Mouse (Mus musculus) left cerebral cortex, postnatal 36 days (tissue): ENCODE results near the gene Spi1. TPM values are rescaled to one million over a fixed set of nuclear protein-coding genes. Genes with fewer than 3 reads are reported as not detected.
A peak's percentile ranks its signal among the peaks of the same experiment; 100 is the strongest.

Source experiments
- DNase-seq, 2 experiments: peaks; one replicate each; pipeline ENCODE4 v3.0.0; 2021 to 2022; ENCODE audit warnings: low spot score in 2 of 2, mixed read lengths in 1 of 2
- intact Hi-C: fragments of 180-260 bp; cut with DNase I; formaldehyde crosslinking; loops from one replicate; pipeline ENCODE4 v1.15.1; 2025
- total RNA-seq, 2 experiments: library from RNA; stranded (reverse); gene quantifications; 2 replicates each; pipeline ENCODE4 v1.2.3; 2021

The Spi1 gene
- total RNA-seq, 2 experiments from 2014 or later: 4.1 to 5.5 TPM

DNA sequence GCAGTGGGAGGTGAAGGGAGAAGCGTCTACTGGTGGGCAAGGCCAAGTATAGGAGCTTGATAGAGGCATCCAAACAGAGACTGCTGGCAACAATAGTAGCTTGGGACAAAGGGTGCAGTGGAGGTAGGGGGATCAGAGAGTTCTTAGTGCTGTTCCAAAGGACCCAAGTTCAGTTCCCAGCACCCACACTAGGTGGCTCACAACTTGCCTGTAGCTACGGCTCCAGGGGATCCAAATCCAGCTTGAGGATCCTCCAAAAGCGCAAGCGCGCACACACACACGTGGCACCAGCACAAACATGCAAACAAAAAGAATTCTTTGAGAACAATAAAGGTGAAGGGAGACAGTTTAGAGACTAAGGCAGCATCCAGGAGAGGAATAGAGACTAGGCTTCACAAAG, 18.0 kb upstream of the Spi1 start:
- DNase-seq: no peak
- intact Hi-C loops: loop anchor here (10.0 kb wide), 1 partner anchor 149 kb away; no protein-coding TSS in a partner anchor

DNA sequence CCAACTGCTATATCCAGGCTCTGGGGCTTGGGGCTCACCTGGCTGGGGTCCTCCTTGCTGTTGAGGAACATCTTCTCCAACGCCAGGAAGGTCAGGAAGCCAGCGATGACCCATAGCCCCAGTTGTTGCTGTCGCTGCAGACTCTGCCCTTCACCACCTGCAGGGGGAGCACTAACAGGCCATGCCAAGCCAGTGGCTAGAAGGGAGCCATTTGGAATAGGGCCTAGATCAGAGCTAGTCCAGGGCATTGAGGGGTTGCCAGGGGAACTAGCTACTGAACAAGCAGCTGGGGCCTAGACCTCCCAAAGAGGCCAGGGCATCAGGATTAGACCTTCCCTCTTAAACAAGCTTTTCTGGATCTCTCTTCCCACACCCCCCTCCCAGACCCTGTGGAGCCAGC, 16.6 kb upstream of the Spi1 start:
- no peak for DNase-seq
- intact Hi-C loops: loop anchor here (10.0 kb wide), 1 partner anchor 151 kb away; no protein-coding TSS in a partner anchor

- intact Hi-C loops: loop anchor here (10.0 kb wide), 1 partner anchor 152 kb away; no protein-coding TSS in a partner anchor
Observed at GRCm38 (mm10) chr2:91066455-91066854, 15.7 kb upstream of the Spi1 start.

GRCm38 (mm10) chr2:91068162-91068871, 13.9 kb upstream of the Spi1 start:
- intact Hi-C loops: loop anchor here (10.0 kb wide), 1 partner anchor 154 kb away; no protein-coding TSS in a partner anchor
- DNase-seq: no peak

More at GRCm38 (mm10) chr2:91066455-91066854, 15.7 kb upstream of the Spi1 start:
- no peak for DNase-seq

DNA sequence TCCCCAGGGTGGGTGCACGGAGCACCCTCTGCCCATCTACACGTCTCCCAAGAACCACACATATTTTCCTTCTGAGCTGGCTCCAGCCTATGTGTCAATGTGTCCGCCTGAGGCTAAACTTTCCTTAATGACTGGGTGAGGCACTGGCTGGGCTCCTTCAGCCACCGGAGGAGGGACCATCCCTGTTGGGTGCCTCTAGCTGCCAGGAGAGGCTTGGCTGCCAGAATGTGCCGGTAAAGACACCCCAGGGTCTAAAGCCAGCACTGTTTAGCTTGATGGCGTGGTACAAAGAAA, 13.4 kb upstream of the Spi1 start:
- intact Hi-C loops: loop anchor here (10.0 kb wide), 1 partner anchor 154 kb away; no protein-coding TSS in a partner anchor

GRCm38 (mm10) chr2:91069306-91070000, 12.7 kb upstream of the Spi1 start:
- no peak for DNase-seq
- intact Hi-C loops: loop anchor here (10.0 kb wide), 1 partner anchor 155 kb away; no protein-coding TSS in a partner anchor

More for the DNA sequence above, 13.4 kb upstream of the Spi1 start:
- DNase-seq: no peak

DNA sequence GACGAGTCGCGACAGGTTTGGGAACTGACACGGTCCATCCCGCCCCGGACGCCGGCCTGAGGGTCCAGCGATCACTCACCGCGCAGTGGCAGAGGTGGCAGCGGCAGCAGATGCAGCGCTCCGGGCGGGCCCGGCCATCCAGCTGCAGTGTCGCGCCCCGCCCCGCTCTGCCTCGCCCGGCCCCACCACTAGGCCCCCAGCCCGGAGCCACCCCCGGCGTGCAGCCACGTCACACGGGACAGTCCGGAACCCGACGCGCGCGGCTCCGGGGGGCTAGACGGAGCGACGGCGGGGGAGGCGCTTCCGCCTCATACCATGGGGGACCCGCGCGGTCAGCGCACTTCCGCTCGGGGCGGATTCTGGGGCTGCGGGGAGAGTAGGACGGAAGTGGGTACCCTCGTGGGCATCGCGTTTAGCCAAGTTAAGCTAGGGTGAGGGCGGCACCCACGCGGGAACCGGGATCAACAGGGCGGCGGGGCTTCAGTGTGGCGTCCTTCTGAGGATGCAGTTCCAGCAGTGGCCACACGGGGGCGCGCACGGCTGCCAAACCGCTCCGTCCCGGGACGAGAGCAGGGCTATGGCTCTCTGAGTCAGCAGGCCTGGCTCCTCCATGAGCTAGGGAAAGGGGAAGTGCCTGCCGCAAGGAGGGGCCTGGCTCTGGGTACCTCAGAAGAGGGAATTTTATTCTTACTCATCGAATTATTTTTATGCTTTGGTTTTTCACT, 12.0 kb upstream of the Spi1 start, which contains the start of gene Slc39a13:
Gene Slc39a13 (minus strand): TSS at position 342 of the 725 bp plus-strand sequence.
- intact Hi-C loops: loop anchor here (1.0 kb wide), 1 partner anchor 31 kb away; no protein-coding TSS in a partner anchor
- DNase-seq: peak; percentile 94 to 95

- intact Hi-C loops: no loop called here
- no peak for DNase-seq
Observed at GRCm38 (mm10) chr2:91071059-91071458, 11.1 kb upstream of the Spi1 start.

- DNase-seq: no peak
- intact Hi-C loops: no loop called here
Observed at GRCm38 (mm10) chr2:91072092-91072491, 10.1 kb upstream of the Spi1 start.

DNA sequence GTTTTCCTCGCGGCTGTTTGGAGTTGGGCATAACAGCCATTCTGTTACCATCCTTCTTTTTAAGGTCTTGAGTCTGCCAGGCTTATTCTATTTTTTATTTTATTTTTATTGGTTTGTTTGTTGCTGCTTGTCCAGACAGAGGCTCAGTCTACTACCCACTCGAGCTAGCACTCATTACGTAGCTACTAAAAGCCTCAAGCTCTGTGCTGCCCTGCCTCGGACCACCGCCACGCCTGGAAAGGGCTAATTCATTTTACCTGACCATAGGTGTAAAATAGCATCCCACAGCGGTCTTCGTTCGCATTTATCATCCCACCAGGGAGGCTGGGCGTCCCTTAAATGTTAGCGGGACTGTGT, 4.3 kb upstream of the Spi1 start:
- intact Hi-C loops: no loop called here

DNA sequence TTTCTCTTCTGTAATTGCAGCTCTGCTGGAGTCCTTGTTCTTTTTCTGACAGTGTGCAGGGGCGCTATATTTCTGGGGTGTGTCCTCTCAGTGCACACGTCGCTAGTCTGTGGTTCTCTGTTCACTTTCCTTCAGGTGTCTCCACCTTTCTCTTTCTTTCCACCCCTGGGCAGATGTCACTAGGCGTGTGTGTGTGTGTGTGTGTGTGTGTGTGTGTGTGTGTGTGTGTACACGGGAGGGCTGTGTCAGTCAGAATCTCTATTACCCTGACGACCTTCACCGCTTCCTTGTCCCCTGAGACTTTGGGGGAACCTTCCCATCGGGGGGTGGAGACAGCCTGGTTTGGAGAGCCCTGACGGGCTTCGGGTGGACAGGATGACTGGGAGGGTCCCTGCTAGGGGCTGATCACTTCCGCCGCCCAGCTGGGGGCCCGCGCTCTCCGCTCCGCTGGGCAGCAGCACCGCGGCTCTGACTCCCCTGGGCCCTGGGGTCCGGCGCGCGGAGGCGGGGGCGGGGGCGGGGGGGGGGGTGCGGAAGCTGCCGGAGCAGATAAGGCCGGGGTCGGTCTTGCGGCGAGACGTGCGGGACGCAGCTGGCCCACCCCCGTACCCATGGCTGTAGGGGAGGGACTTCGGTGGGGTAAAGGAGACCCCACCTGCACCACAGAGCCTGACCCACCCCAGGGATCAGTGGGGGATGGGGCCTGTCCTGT, 3.7 kb upstream of the Spi1 start:
- DNase-seq: no peak
- intact Hi-C loops: no loop called here

More for the DNA sequence above, 4.3 kb upstream of the Spi1 start:
- DNase-seq: no peak

DNA sequence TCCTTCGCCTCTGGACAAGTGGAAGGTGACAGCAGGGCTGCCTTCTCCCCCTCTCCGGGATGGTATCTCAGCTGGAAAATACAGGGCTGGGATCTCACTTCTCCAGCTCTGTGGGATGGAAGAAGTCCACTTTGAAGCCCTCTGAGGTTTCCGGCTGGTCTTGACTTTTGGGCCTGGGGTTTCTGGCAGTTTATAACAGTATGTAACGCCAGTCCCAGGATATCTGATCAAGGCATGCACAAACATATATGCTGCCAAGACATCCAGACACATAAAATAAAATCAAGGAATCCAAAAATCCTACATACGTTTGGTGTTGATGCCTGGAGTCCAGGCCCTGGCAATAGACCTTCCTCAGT, 3.2 kb upstream of the Spi1 start:
- intact Hi-C loops: no loop called here

GRCm38 (mm10) chr2:91080784-91081513, 1.2 kb upstream of the Spi1 start:
- intact Hi-C loops: no loop called here
- no peak for DNase-seq

More for the DNA sequence above, 3.2 kb upstream of the Spi1 start:
- no peak for DNase-seq

- intact Hi-C loops: no loop called here
- no peak for DNase-seq
Observed at GRCm38 (mm10) chr2:91082844-91083243, 654 bp downstream of the Spi1 start.

GRCm38 (mm10) chr2:91083366-91083940, 1.3 kb downstream of the Spi1 start:
- no peak for DNase-seq
- intact Hi-C loops: no loop called here

DNA sequence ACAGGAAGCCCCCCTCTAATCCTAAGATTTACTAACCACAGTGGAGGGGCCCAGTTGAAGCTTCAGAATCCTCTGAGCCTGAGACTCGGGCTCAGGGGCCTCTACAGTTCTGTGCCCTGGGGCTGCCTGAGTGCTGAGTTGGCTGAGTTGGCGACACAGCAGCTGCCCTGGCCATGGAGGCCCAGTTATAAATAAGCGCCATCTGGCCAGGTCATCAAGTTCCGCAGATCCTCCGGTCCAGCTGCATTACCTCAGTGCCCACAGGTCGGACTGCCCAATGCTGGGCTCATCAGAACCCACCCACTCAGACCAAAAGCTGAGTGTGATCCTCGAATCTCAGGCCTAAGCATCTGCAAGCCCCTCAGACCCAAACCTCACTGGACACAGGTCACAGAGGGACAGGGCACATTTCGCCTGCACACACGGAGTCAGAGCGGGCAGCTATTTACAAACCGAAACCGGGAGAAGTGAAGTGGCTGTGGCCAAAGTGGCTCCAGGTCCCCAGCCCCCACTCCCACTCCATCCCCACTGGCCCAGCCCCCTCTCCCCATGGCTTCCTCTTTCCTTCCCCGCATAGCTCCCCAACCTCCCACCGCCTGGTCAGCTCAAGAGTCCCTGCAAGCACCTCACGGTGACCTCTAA, 2.1 kb downstream of the Spi1 start:
- no peak for DNase-seq
- intact Hi-C loops: no loop called here

- intact Hi-C loops: no loop called here
- no peak for DNase-seq
Observed at GRCm38 (mm10) chr2:91085494-91086391, 3.6 kb downstream of the Spi1 start.
